Mouse (Mus musculus) gastrocnemius, postnatal 10 days (tissue): ENCODE measurements at regions not wholly inside any gene's neighbourhood (a gene's known extent, or its start where the extent isn't known, plus 50 kb on each side); places are given as distances from the start of the nearest gene placed in this dataset.
A peak's percentile ranks its signal among the peaks of the same experiment; 100 is the strongest.

Experiments used
- DNase-seq: peaks from one replicate; pipeline ENCODE4 v3.0.0; 2021; ENCODE audit warnings: mixed read lengths

GRCm38 (mm10) chr17:47983286-47983685 is 54.8 kb downstream of the 1700122O11Rik start:
- no peak for DNase-seq

DNA sequence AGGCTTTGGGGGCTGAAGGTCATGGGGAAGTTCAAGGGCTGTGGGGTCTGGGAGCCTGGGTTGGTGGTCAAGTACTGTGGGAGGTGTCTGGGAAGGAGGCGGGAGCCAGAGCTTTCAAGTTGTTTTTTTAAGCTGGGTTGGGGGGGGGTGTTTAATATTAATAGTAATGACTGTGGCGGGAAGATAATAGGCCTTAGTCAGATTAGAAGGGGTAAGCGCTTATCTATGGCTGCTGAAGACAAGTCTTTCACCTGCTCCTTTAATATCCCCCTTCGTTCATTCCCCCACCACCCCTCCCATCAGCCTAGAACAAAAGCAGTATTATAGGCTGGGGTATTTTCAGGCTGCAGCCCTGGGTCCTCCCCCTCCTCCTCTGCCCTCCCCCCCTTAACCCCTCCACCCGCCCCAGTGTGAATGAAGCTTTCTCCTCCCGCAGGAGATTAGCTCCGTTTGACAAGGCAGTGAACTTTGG is 56.5 kb downstream of the 1700122O11Rik start:
- DNase-seq = no peak

- no peak for DNase-seq
Measured at GRCm38 (mm10) chr17:47979266-47979665, 54.8 kb upstream of the Foxp4 start.

DNA sequence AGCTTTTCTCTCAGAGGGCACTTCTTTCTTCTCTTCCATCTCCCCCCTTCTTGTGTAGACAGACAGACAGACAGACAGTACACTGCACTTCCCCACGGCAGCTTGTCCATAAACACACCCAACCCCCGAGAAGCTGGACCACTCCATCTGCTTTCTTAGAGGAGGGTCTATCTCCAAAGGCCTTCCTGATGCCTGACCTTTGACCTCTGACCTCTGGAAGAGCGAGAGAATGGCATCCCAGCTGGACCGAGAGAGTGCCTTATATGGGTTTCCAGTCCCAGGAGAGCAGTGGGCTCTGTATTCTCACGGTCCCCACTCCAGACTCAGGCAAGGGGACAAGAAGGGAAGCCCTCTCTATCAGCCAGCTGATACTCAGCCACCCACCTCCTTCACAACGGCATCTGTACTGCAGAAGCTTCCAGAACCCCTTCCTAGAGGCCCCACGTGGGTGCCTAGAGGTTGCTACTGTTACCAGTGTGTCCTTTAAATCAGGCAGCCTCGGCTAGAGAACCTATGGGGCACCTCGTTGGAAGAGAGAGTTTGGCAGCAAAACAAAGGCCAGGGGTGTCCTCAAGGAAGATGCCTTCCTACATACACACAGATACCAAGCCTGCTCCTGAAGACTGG is 54.1 kb upstream of the Foxp4 start:
- no peak for DNase-seq

- DNase-seq = no peak
Measured at GRCm38 (mm10) chr17:47978001-47978400, 53.6 kb upstream of the Foxp4 start.

DNA sequence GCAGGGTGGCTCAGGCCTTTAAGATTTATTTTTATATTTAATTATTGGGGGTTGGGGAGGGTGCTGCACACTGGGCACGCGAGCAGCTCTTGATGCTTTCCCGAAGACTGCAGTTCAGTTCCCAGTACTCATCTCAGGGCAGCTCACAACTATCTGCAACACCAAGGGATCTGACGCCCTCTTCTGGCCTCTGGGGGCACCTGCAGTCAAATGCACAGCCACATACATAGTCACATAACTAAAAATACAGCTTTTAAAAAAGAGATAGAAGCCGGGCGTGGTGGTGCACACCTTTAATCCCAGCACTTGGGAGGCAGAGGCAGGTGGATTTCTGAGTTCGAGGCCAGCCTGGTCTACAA is 52.5 kb upstream of the Foxp4 start:
- DNase-seq = no peak

GRCm38 (mm10) chr17:47976061-47976998 is 51.9 kb upstream of the Foxp4 start:
- peak; percentile 70 for DNase-seq

DNA sequence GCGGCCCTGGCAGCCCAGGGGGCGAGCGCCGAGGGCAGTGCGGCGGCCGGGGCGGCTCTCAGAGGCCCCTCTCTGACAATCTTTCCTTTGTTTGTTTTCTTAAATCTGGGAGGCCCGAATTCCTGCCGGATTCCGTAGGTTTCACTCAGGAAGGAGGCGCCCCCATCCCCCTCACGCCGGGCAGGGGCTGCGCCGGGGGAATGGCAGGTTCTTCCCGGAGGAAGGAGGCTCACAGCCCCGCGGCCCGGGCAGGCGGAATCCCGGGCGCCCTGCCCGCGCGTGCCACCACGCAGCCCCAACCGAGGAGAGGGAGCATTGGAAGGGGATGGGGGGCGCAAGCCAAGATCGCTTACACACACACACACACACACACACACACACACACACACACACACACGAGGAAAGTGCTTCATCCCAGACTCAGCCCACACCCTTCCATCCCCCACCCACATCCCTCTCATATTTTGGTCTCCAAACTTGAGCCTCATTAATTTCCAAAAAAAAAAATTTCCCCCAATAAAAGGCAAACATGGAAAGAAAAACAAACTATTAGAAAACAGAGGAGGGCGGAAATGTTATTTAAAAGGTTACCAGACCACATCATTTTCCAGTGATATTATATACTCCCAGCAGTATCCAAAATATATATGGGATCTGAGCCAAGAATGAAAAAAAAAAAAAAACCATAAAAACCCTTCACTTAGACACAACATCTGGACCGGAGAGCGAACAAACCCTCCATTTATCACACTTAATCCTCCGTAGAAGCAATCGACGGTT is 51.0 kb upstream of the Foxp4 start:
- peak; percentile 53 for DNase-seq

DNA sequence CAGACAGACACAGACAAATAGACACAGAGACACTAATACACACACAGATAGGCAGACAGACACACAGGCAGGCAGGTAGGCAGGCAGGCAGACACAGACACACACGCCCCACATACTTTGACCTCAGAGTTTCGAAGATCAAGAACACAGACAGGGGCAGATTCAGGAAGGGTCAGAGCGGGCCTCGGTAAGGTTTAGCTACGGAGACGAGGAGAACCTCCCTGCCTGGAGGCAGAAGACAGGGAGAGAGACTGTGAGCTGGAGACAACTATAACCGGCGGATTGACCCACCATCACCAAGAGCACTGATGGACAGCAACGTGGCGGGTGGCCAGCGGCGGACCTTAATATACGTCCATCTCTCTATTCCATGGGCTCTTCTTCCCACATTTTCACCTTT is 50.1 kb upstream of the Foxp4 start:
- peak; percentile 24 for DNase-seq
